14 mouse cellular contexts compared by ENCODE assay signal in the genomic region with DNA sequence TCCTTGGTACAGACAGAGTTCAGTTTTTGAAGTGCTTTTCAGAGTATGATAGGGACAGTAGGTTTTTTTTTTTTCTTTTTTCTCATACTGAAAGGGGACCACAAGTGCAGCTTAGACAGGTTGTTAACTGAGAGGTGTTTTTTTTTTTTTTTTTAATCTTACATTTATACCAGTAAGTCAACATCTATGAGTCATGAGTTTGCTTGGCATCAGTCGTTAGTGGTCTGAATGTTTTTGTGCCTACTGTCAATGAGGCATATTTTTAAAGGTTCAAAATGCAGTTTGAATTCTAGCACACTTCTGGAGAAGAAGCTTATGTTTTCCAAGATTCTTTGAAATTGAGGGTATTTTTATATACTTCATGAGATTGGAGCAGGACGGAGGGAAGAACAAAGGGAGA.
"Had no signal": no experiment of that assay in that cellular context is flagged by ENCODE, and none has a peak within 500 bp of the region (broad histone marks: within the 10 kb centered on the region; RNA-seq: fewer than 3 reads in every experiment).

No protein-coding gene starts in this region.

- H3K36me3 ChIP-seq: liver, embryonic 13.5 days; neural tube, embryonic 12.5 days; neural tube, embryonic 15.5 days had no signal

- H3K27ac ChIP-seq: layer of hippocampus, adult 2 months; liver, embryonic 13.5 days; neural tube, embryonic 12.5 days; neural tube, embryonic 15.5 days; stomach, postnatal 0 days had no signal

- H3K9ac ChIP-seq: liver, embryonic 13.5 days; neural tube, embryonic 12.5 days; neural tube, embryonic 15.5 days had no signal

- H3K4me3 ChIP-seq: layer of hippocampus, adult 2 months; liver, embryonic 13.5 days; neural tube, embryonic 12.5 days; neural tube, embryonic 15.5 days had no signal

- DNase-seq: kidney, postnatal 14 days; layer of hippocampus, adult 9-11 months; liver, embryonic 13.5 days; lung, adult 2 months; lung, postnatal 14 days; lung, postnatal 4 days; midbrain, embryonic 14.5 days; right cerebral cortex, adult 18-20 months; right cerebral cortex, postnatal 14 days; right cerebral cortex, postnatal 4 days had no signal
